Mouse (Mus musculus) G1E-ER4 (cell line): ENCODE results near the gene Hnrnpa3. TPM values are rescaled to one million over a fixed set of nuclear protein-coding genes. Genes with fewer than 3 reads are reported as not detected.

Experiments
- GATA1 ChIP-seq: IDR thresholded peaks from one replicate; pipeline ENCODE4 v1.8.0; 2012; ENCODE audit warnings: low read length, inconsistent platforms
- polyA plus RNA-seq: library from polyadenylated mRNA; stranded (reverse); fragments of >175 nt; gene quantifications from 2 replicates; pipeline ENCODE4 v1.2.3, GENCODE M21; 2012

Gene Hnrnpa3
- polyA plus RNA-seq, 1 experiment, result 253 TPM

- TF ChIP-seq GATA1, result no peak
Observed at GRCm38 (mm10) chr2:75633784-75634183, 25.3 kb upstream of the Hnrnpa3 start.

GRCm38 (mm10) chr2:75636261-75637054, 22.6 kb upstream of the Hnrnpa3 start:
- TF ChIP-seq GATA1, result no peak

GRCm38 (mm10) chr2:75637361-75637760, 21.7 kb upstream of the Hnrnpa3 start:
- no peak for TF ChIP-seq GATA1

GRCm38 (mm10) chr2:75642795-75643550, 16.1 kb upstream of the Hnrnpa3 start:
- TF ChIP-seq GATA1, result no peak

- TF ChIP-seq GATA1, result no peak
Observed at GRCm38 (mm10) chr2:75643950-75644349, 15.1 kb upstream of the Hnrnpa3 start.

- TF ChIP-seq GATA1, result no peak
Observed at GRCm38 (mm10) chr2:75645251-75645650, 13.8 kb upstream of the Hnrnpa3 start.

GRCm38 (mm10) chr2:75650437-75650836, 8.6 kb upstream of the Hnrnpa3 start:
- no peak for TF ChIP-seq GATA1

- no peak for TF ChIP-seq GATA1
Observed at GRCm38 (mm10) chr2:75653150-75653549, 5.9 kb upstream of the Hnrnpa3 start.

- TF ChIP-seq GATA1, result no peak
Observed at GRCm38 (mm10) chr2:75654679-75655078, 4.4 kb upstream of the Hnrnpa3 start.

GRCm38 (mm10) chr2:75656924-75657323, 2.1 kb upstream of the Hnrnpa3 start:
- TF ChIP-seq GATA1, result no peak

GRCm38 (mm10) chr2:75657907-75658691, 962 bp upstream of the Hnrnpa3 start:
- TF ChIP-seq GATA1, result no peak

- no peak for TF ChIP-seq GATA1
Observed at GRCm38 (mm10) chr2:75659629-75659960, 534 bp downstream of the Hnrnpa3 start.

- TF ChIP-seq GATA1, result no peak
Observed at GRCm38 (mm10) chr2:75660255-75660948, 1.3 kb downstream of the Hnrnpa3 start.

- no peak for TF ChIP-seq GATA1
Observed at GRCm38 (mm10) chr2:75661106-75661505, 2.0 kb downstream of the Hnrnpa3 start.
